Mouse (Mus musculus) stomach, embryonic 14.5 days (tissue): ENCODE results near the gene Arl16. TPM values are rescaled to one million over a fixed set of nuclear protein-coding genes. Genes with fewer than 3 reads are reported as not detected.

Experiments
- ATAC-seq: fragments of 200-750 bp; cut with Nextera tagmentation; 2 replicates; pipeline ENCODE4 v1.8.0; 2017; ENCODE audit warnings: low read depth, moderate TSS enrichment; ENCODE audit not compliant: insufficient number of reproducible peaks, insufficient read depth, low FRiP score
- H3K27ac ChIP-seq: fragments of 300-500 bp; sonication (generic); 2 replicates; pipeline ENCODE4 v1.5.1; 2014; ENCODE audit warnings: mild to moderate bottlenecking, low read length, moderate library complexity, mixed read lengths
- H3K27me3 ChIP-seq: fragments of 300-500 bp; sonication (generic); 2 replicates; pipeline ENCODE4 v1.6.1; 2014; ENCODE audit warnings: low read length, control low read depth, mixed read lengths; ENCODE audit not compliant: control insufficient read depth, insufficient read depth
- H3K36me3 ChIP-seq: fragments of 300-500 bp; sonication (generic); 2 replicates; pipeline ENCODE4 v1.6.1; 2014; ENCODE audit warnings: mild to moderate bottlenecking, control low read depth, low read length, moderate library complexity, mixed read lengths; ENCODE audit not compliant: control insufficient read depth, insufficient read depth
- H3K4me1 ChIP-seq: fragments of 300-500 bp; sonication (generic); 2 replicates; pipeline ENCODE4 v1.6.1; 2014; ENCODE audit warnings: low read length, control low read depth, mixed read lengths; ENCODE audit not compliant: control insufficient read depth, insufficient read depth
- H3K4me2 ChIP-seq: fragments of 300-500 bp; sonication (generic); replicated peaks from 2 replicates; pipeline ENCODE4 v1.6.1; 2014; ENCODE audit warnings: low read depth, low read length, control low read depth
- H3K4me3 ChIP-seq: fragments of 300-500 bp; sonication (generic); 2 replicates; pipeline ENCODE4 v1.5.1; 2014; ENCODE audit warnings: low read depth, low read length, control low read depth
- H3K9ac ChIP-seq: fragments of 300-500 bp; sonication (generic); replicated peaks from 2 replicates; pipeline ENCODE4 v1.6.1; 2014; ENCODE audit warnings: low read depth, mild to moderate bottlenecking, control low read depth, low read length, moderate library complexity, mixed read lengths
- H3K9me3 ChIP-seq: fragments of 300-500 bp; sonication (generic); 2 replicates; pipeline ENCODE4 v1.6.1; 2016; ENCODE audit warnings: low read depth, low read length, control low read depth; ENCODE audit not compliant: control insufficient read depth
- WGBS: fragments of 180-500 bp; shearing (Covaris S2); extraction: QIAGEN DNeasy Blood & Tissue Kit; methylation state at CpG from one replicate; pipeline ENCODE4 v1.1.7; 2014; 5-methylcytosine and 5-hydroxymethylcytosine counted together
- polyA plus RNA-seq: library from polyadenylated mRNA; unstranded; fragments of >200 nt; fragmentation: Nextera tagmentation; extraction: Ambion mirVana; gene quantifications from 2 replicates; pipeline ENCODE4 v1.2.1, GENCODE M21; 2014

The Arl16 gene
- polyA plus RNA-seq, 1 experiment from 2014 or later: 43.3 TPM

DNA sequence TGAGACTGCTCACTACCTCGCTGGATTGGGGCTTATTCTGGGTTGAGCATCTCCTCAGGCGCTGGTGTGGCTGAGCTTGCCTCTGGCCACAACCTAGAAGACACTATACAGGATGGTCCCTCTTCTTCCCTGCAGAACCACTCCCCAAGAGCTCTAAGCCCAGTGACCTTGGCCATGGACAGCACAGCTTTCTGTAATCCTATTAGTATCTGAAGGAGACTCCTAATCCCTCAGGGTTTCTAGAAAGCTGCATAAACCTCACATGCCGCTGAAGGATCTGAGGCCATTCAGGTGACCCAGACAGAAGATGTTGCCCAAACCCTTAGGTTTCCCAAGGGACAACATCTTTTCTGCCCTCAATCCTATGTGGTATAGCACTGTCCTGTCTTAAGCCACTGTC lies 15.2 kb downstream of the Arl16 start:
- no peak overlapping the region for H3K9ac ChIP-seq
- H3K4me1 ChIP-seq: peaks cover 5% of the 10 kb centered on the region; the same call in 1 of the 2 replicates
- WGBS: 68% methylated on average over 3 of the region's 3 CpGs
- no peak overlapping the region for H3K27ac ChIP-seq
- no peak overlapping the region for H3K4me2 ChIP-seq
- ATAC-seq: no peak
- H3K27me3 ChIP-seq: no peaks in the 10 kb centered on the region
- H3K9me3 ChIP-seq: no peaks in the 10 kb centered on the region
- no peaks in the 10 kb centered on the region for H3K36me3 ChIP-seq
- H3K4me3 ChIP-seq: no peak overlapping the region

DNA sequence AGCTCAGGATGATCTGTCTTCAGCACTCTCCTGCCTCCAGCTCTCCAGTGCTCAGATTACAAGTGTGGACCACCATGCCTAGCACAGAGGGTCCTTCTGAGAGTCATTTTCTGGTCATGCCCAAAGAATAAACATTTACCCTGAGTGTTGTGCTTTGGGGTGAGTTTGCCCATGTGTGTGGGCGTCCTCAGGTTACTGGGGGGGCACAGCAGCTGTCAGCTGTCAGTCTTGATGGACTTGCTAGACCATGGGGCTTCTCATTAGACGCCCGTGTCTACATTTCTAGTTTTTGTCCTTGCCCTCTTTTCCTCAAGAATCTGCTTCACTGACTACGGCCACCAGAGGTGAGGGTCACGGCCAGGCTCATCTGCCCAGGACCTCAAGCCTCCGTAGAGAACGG lies 20.2 kb downstream of the Arl16 start:
- H3K9ac ChIP-seq: no peak overlapping the region
- H3K4me3 ChIP-seq: no peak overlapping the region
- H3K27me3 ChIP-seq: no peaks in the 10 kb centered on the region
- no peaks in the 10 kb centered on the region for H3K9me3 ChIP-seq
- H3K27ac ChIP-seq: no peak overlapping the region
- ATAC-seq: no peak
- H3K36me3 ChIP-seq: no peaks in the 10 kb centered on the region
- WGBS: 73% methylated on average over 7 of the region's 7 CpGs
- H3K4me2 ChIP-seq: no peak overlapping the region
- no peaks in the 10 kb centered on the region for H3K4me1 ChIP-seq

DNA sequence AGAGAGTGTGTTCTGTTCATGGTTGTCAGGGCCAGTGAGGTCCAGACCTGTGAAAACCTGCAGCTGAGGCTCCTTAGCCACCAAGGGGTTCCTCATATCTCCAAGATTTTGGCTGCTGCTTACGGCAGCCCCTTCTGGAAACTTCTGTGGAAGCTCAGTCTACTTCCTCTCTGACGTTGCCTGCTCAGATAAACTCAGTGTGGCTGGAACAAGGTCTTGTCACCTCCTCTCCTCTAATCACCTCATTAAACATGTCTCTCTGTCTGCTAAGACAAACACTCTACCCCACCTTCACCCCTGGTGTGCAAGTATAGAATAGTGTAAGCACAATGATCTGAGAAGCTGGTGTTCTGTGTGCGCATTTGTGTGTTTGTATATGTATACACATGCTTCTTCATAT lies 21.9 kb downstream of the Arl16 start:
- no peak overlapping the region for H3K4me3 ChIP-seq
- H3K9me3 ChIP-seq: no peaks in the 10 kb centered on the region
- WGBS: 61% methylated on average over 3 of the region's 3 CpGs
- no peak for ATAC-seq
- no peaks in the 10 kb centered on the region for H3K36me3 ChIP-seq
- H3K4me1 ChIP-seq: no peaks in the 10 kb centered on the region
- no peaks in the 10 kb centered on the region for H3K27me3 ChIP-seq
- no peak overlapping the region for H3K27ac ChIP-seq
- no peak overlapping the region for H3K9ac ChIP-seq
- no peak overlapping the region for H3K4me2 ChIP-seq

DNA sequence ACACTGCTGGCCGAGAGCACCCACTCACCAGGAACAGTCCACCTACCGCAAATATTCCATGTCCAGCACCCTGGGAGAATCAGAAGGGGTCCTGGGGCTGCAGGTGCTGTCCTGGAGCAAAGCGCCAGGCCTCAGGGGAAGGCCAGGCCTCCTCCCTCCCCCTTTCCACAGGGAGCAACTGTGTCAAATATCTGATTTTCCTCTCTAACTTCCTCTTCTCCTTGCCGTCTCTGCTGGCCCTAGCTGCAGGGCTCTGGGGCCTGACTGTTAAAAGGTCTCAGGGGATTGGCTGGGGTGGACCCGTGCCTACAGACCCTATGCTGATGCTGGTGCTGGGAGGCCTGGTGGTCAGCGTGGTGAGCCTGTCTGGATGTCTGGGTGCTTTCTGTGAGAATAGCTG lies 23.3 kb downstream of the Arl16 start:
- H3K4me1 ChIP-seq: no peaks in the 10 kb centered on the region
- H3K4me2 ChIP-seq: no peak overlapping the region
- H3K27ac ChIP-seq: no peak overlapping the region
- H3K9me3 ChIP-seq: no peaks in the 10 kb centered on the region
- no peak overlapping the region for H3K9ac ChIP-seq
- H3K4me3 ChIP-seq: no peak overlapping the region
- no peaks in the 10 kb centered on the region for H3K27me3 ChIP-seq
- 65% methylated on average over 6 of the region's 6 CpGs for WGBS
- no peaks in the 10 kb centered on the region for H3K36me3 ChIP-seq
- no peak for ATAC-seq

DNA sequence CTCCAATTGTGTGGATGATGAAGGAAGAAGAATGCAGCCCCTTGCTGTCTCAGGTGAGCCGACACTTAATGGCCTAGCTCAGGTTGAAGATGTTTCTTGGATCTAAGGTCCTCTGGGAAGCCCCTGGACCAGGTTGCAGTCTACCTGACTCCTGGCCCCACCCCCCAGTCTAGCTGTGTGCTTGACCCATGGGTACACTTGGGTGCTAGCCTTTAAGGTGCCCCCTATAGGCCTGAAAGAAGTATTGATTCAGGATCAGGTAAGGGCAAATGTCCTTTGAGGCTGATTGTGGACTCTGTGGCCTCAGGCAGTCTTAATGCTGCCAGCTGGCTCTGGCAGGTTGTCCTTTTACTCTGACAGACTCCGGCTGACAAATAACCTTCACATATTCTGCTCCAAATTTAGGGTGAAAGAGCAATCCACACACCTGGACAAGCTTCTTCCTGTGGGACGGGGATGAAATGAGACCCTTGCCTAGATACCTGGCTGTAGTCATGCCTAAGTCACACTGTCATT lies 24.6 kb downstream of the Arl16 start:
- Histone ChIP-seq H3K4me3 (no peak overlapping the region), H3K9me3 (no peaks in the 10 kb centered on the region), H3K27me3 (no peaks in the 10 kb centered on the region), H3K36me3 (no peaks in the 10 kb centered on the region), H3K27ac (no peak overlapping the region), H3K9ac (no peak overlapping the region), H3K4me2 (no peak overlapping the region), H3K4me1 (no peaks in the 10 kb centered on the region)
- 79% methylated on average over 3 of the region's 3 CpGs for WGBS
- ATAC-seq: no peak

DNA sequence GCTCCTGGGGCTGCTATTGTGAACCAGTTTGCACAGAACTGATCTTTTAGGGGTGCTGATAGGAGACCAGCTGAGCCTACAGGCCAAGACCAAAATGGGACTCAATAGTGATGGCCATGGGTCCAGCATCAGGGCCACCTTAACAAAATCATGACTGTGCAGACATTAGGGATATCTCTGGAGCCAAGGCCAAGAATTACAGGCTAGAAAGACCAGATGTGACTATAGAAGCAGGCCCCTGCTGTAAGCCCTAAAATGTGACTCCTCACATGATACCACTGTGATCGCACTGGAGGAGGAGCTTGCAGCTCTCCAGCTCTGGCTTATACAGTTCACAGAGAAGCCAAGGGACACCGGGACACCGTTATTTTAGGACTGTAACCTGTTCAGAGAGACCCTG lies 25.1 kb downstream of the Arl16 start, which contains the start of gene Tspan10:
Gene Tspan10 (plus strand): TSS at position 301 of the 400 bp plus-strand sequence.
- WGBS: 84% methylated on average over 3 of the region's 3 CpGs
- no peak for ATAC-seq
- Histone ChIP-seq H3K9me3 (no peaks in the 10 kb centered on the region), H3K27me3 (no peaks in the 10 kb centered on the region), H3K27ac (no peak within 1 kb of the TSS), H3K36me3 (no peaks in the 10 kb centered on the region), H3K4me3 (no peak within 1 kb of the TSS), H3K9ac (no peak within 1 kb of the TSS), H3K4me2 (no peak within 1 kb of the TSS), H3K4me1 (no peaks in the 10 kb centered on the region)

DNA sequence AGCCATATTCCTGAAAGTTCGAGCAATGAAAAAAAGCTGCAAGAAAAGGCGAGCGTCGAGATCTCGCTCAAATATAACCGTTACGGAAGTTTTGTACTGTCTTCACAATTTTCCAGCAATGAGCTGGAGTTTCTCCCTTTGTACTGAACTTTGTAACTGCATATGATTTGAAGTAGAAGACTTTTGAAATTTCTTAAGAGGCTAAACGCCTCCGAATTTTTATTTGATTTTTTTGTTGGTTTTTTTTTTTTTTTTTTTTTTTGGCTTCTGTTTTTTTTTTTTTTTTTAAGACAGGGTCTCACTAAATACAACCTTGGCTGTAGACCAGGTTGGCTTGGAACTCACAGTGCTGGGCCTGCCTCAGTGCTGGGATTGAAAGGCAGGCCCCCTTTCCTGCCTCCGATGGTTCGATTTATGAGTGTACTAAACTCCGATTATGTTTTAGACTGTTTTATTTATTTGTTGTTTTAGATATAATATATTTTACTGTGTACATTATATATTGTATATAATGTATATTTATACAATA lies 29.5 kb downstream of the Arl16 start:
- Histone ChIP-seq H3K27me3 (no peaks in the 10 kb centered on the region), H3K4me2 (peak overlapping the region; percentile 42), H3K36me3 (peaks cover 12% of the 10 kb centered on the region; the same call in 1 of the 2 replicates), H3K4me3 (peak overlapping the region; percentile 95), H3K9ac (peak overlapping the region; percentile 94), H3K9me3 (no peaks in the 10 kb centered on the region), H3K27ac (no peak overlapping the region; the same call in 1 of the 2 replicates), H3K4me1 (peaks cover 7% of the 10 kb centered on the region; the same call in 1 of the 2 replicates)
- WGBS: 24% methylated on average over 12 of the region's 12 CpGs
- no peak for ATAC-seq

DNA sequence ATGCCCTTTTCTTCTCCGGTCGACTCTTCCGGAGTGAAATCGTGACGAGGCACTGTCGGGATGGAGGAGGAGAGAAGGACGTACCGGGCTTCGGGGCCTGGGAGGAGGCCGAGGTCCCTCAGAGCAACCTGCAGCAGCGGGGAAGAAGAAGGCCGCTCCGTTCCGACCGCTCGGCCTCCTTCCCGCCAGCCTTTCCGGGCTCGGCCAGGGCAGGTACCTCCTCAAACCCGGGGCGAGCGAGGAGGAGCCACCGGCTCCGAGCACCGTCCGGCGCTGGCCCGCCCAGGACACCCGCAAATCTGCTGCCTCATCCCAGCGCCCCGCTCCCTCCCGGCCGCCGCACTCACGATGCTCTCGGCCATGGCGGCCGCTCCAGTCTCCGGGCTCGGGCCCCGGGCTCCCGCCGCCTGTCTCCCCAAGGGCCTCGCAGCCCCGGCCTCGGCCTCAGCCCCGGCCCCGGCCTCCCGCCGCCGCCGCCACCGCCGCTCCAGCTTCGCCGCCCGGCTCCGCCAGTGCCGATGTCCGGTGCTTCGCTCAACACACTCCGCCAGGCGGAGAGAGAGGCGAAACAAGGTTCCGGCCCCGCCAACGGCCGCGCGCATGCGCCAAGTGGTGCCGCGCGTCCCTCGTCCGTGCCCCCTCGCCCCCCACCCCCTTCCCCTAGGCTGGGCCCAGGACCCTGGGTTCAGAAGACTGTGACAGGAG lies 30.1 kb downstream of the Arl16 start, which contains the start of gene Nploc4:
Gene Nploc4 (minus strand): TSS at position 557 of the 705 bp plus-strand sequence.
- WGBS: under 1% methylated on average over 59 of the region's 77 CpGs
- peaks cover 18% of the 10 kb centered on the region for H3K36me3 ChIP-seq
- no peaks in the 10 kb centered on the region for H3K9me3 ChIP-seq
- H3K4me3 ChIP-seq: peak within 1 kb of the TSS; percentile 95
- H3K27me3 ChIP-seq: no peaks in the 10 kb centered on the region
- H3K27ac ChIP-seq: no peak within 1 kb of the TSS; the same call in 1 of the 2 replicates
- ATAC-seq: peak; percentile 88
- H3K4me2 ChIP-seq: peak within 1 kb of the TSS; percentile 83
- peak within 1 kb of the TSS; percentile 94 for H3K9ac ChIP-seq
- peaks cover 7% of the 10 kb centered on the region; the same call in 1 of the 2 replicates for H3K4me1 ChIP-seq
